Mouse (Mus musculus): ENCODE measurements around the gene Gart. TPM values are rescaled to one million over a fixed set of nuclear protein-coding genes. Genes with fewer than 3 reads are reported as not detected.

The Gart gene
- polyA plus RNA-seq, 1 experiment from 2014 or later = 120 TPM

DNA sequence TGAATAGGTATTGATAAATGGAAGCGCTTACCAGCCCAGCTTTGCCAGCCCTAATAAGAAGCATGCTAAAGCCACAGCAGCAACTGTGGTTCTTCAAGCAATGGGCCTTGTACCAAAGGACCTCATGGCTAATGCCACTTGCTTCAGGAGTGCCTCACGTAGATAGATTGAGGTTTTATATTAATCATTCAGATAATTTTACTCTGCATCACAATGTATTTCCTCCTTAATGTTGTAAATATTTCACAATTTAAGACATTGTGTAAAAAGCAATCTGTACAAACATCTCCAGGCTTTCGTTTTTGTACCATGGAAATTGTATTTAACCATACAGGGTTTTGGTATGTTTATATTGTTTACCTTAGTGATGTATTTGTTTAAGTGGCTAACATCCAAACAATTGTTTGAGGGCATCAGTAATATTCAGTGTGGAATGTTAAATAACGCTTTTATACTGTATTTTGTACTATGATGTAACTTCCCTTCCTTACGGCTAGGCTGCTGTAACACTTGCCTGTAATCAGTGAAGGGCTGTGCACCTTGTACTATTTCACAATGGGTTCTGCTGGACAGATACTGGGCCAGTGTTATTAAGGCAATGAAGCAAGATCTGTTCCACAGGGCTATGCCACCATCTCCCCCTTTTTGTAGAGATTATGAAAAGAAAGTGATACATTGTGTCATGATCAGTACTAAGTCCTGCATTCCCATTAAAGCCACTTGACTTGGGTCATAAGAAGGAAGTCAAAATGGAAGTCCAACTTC is 31.6 kb upstream of the Gart start:
- Histone ChIP-seq H3K4me3 (ENCODE audit: low read length) (no peak overlapping the region), H3K36me3 (ENCODE audit: insufficient read depth, low read length) (peaks cover 58% of the 10 kb centered on the region), H3K27ac (ENCODE audit: low read length) (no peak overlapping the region), H3K27me3 (ENCODE audit: insufficient read depth, low read length) (no peaks in the 10 kb centered on the region), H3K4me2 (replicated peaks; ENCODE audit: low read depth, low read length) (no peak overlapping the region), H3K4me1 (ENCODE audit: insufficient read depth, low read length) (no peaks in the 10 kb centered on the region), H3K9me3 (ENCODE audit: low read length) (no peaks in the 10 kb centered on the region), H3K9ac (replicated peaks; ENCODE audit: low read length) (no peak overlapping the region)
- ATAC-seq (ENCODE audit: low FRiP score, low TSS enrichment) = no peak
- 87% methylated on average over 5 of the region's 5 CpGs for WGBS

DNA sequence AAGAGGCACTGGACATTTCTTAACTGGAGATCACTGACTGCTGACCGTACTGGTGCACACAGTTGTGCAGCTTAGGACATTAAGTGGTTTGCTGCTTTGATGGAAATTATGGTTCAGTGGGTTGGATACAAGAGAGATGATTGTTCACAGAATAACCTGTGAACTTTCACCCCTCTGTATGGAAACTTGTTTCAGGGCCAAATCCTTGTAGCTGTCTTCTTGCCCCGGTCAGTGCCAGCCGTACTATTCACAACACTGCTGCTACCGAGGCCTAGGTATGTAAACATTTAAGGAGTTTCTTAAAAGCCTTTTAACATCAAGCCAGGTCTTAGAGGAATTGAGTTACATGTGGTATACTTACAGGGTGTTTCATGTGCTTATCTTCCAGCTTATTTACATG is 27.7 kb upstream of the Gart start:
- no peak overlapping the region for H3K4me3 ChIP-seq (ENCODE audit: low read length)
- no peak overlapping the region for H3K9ac ChIP-seq (replicated peaks; ENCODE audit: low read length)
- no peaks in the 10 kb centered on the region for H3K9me3 ChIP-seq (ENCODE audit: low read length)
- ATAC-seq (ENCODE audit: low FRiP score, low TSS enrichment) = no peak
- H3K36me3 ChIP-seq (ENCODE audit: insufficient read depth, low read length) = peaks cover 59% of the 10 kb centered on the region
- no peak overlapping the region for H3K4me2 ChIP-seq (replicated peaks; ENCODE audit: low read depth, low read length)
- H3K27ac ChIP-seq (ENCODE audit: low read length) = no peak overlapping the region
- WGBS = 85% methylated on average over 4 of the region's 4 CpGs
- H3K27me3 ChIP-seq (ENCODE audit: insufficient read depth, low read length) = no peaks in the 10 kb centered on the region
- H3K4me1 ChIP-seq (ENCODE audit: insufficient read depth, low read length) = no peaks in the 10 kb centered on the region

DNA sequence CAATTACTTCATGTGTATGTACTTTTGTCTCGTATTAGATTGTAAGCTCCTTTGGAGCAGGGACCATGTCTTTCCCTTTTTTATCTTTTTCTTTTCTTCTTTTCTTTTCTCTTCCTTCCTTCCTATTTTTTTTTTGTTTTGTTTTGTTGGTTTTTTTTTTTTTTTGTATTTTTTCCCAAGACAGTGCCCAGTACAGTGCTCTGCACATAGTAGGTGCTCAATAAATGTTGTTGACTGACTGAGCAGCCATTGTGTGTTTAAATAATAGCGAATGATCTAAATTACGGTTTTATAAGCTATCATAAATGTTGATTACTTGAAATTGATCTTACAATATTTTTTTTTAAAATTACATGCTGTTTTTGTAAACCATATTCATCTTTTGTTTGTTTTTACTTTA is 17.0 kb upstream of the Gart start:
- Histone ChIP-seq H3K9ac (replicated peaks; ENCODE audit: low read length) (no peak overlapping the region), H3K36me3 (ENCODE audit: insufficient read depth, low read length) (peaks cover 66% of the 10 kb centered on the region), H3K4me3 (ENCODE audit: low read length) (no peak overlapping the region), H3K9me3 (ENCODE audit: low read length) (peaks cover 7% of the 10 kb centered on the region), H3K27ac (ENCODE audit: low read length) (no peak overlapping the region), H3K27me3 (ENCODE audit: insufficient read depth, low read length) (no peaks in the 10 kb centered on the region), H3K4me2 (replicated peaks; ENCODE audit: low read depth, low read length) (no peak overlapping the region), H3K4me1 (ENCODE audit: insufficient read depth, low read length) (no peaks in the 10 kb centered on the region)
- 92% methylated on average over 3 of the region's 3 CpGs for WGBS
- ATAC-seq (ENCODE audit: low FRiP score, low TSS enrichment) = no peak

DNA sequence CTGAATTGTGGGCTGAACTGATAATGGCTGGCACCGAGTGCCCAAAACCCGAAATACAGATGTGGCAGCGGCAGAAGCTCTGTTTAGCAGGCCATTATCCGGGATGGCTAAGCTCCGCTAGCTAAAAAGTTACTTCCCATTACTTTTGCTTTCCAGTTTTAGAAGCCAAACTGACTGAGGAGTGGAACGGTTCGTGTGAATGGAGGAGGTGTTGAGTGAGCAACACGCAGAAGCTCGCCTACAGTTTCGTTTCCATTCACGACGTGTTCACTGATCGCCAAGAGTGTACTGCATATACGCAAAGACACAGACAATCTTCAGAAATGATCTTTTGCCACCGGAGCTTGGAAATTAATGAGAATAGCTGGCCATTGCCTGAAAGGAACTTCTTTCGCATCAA is 15.6 kb upstream of the Gart start:
- Histone ChIP-seq H3K9ac (replicated peaks; ENCODE audit: low read length) (no peak overlapping the region), H3K4me3 (ENCODE audit: low read length) (no peak overlapping the region), H3K36me3 (ENCODE audit: insufficient read depth, low read length) (peaks cover 76% of the 10 kb centered on the region), H3K9me3 (ENCODE audit: low read length) (peaks cover 7% of the 10 kb centered on the region), H3K27me3 (ENCODE audit: insufficient read depth, low read length) (no peaks in the 10 kb centered on the region), H3K4me1 (ENCODE audit: insufficient read depth, low read length) (no peaks in the 10 kb centered on the region), H3K4me2 (replicated peaks; ENCODE audit: low read depth, low read length) (no peak overlapping the region), H3K27ac (ENCODE audit: low read length) (no peak overlapping the region)
- ATAC-seq (ENCODE audit: low FRiP score, low TSS enrichment) = no peak
- WGBS = 95% methylated on average over 16 of the region's 16 CpGs

DNA sequence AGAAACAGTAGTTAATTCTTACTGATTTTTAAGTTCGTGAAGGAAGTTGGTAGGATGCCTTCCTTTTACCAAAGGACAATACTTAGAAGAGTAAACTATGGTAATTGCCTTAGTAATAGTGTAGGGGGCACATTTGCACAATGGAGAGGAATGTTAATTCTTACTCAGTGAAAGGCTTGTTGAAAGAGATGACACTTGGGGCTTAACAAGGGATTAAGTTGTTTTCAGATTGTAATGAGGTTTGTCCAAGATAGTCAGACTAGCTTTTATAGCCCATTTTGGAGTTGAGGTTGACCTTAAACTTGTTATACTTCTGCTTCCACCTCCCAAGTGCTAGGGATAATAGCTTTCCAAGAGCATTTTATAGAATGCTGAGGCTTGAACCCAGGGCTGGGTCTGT is 14.6 kb upstream of the Gart start:
- Histone ChIP-seq H3K36me3 (ENCODE audit: insufficient read depth, low read length) (peaks cover 76% of the 10 kb centered on the region), H3K4me2 (replicated peaks; ENCODE audit: low read depth, low read length) (no peak overlapping the region), H3K9me3 (ENCODE audit: low read length) (peaks cover 7% of the 10 kb centered on the region), H3K27me3 (ENCODE audit: insufficient read depth, low read length) (no peaks in the 10 kb centered on the region), H3K4me3 (ENCODE audit: low read length) (no peak overlapping the region), H3K9ac (replicated peaks; ENCODE audit: low read length) (no peak overlapping the region), H3K27ac (ENCODE audit: low read length) (no peak overlapping the region), H3K4me1 (ENCODE audit: insufficient read depth, low read length) (no peaks in the 10 kb centered on the region)
- ATAC-seq (ENCODE audit: low FRiP score, low TSS enrichment) = no peak
- WGBS = 75% methylated on average over 1 of the region's 1 CpGs

DNA sequence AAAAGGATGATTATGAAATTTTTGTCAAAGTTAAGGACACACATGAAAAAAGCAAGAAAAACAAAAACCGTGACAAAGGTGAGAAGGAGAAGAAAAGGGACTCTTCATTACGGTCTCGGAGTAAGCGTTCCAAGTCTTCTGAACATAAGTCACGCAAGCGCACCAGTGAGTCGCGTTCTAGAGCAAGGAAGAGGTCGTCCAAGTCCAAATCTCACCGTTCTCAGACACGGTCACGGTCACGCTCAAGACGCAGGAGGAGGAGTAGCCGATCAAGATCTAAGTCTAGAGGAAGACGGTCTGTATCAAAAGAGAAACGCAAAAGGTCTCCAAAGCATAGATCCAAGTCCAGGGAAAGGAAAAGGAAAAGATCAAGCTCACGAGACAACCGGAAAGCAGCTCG is 13.0 kb upstream of the Gart start:
- ATAC-seq (ENCODE audit: low FRiP score, low TSS enrichment) = no peak
- no peaks in the 10 kb centered on the region for H3K27me3 ChIP-seq (ENCODE audit: insufficient read depth, low read length)
- H3K9ac ChIP-seq (replicated peaks; ENCODE audit: low read length) = no peak overlapping the region
- peaks cover 7% of the 10 kb centered on the region for H3K9me3 ChIP-seq (ENCODE audit: low read length)
- no peak overlapping the region for H3K4me3 ChIP-seq (ENCODE audit: low read length)
- H3K4me2 ChIP-seq (replicated peaks; ENCODE audit: low read depth, low read length) = no peak overlapping the region
- H3K4me1 ChIP-seq (ENCODE audit: insufficient read depth, low read length) = no peaks in the 10 kb centered on the region
- WGBS = 95% methylated on average over 20 of the region's 20 CpGs
- no peak overlapping the region for H3K27ac ChIP-seq (ENCODE audit: low read length)
- peaks cover 76% of the 10 kb centered on the region for H3K36me3 ChIP-seq (ENCODE audit: insufficient read depth, low read length)

DNA sequence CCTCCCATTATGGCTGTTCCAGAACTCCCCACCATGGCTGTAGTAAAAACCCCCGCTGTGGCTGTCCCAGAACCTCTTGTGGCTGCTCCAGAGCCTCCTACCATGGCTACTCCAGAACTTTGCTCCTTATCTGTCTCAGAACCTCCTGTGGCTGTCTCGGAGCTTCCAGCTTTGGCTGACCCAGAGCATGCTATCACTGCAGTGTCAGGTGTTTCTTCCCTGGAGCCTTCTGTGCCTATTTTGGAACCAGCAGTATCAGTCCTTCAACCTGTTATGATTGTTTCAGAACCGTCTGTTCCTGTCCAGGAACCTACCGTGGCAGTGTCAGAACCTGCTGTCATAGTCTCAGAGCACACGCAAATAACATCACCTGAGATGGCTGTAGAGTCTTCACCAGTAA is 11.7 kb upstream of the Gart start:
- H3K4me1 ChIP-seq (ENCODE audit: insufficient read depth, low read length) = no peaks in the 10 kb centered on the region
- H3K27ac ChIP-seq (ENCODE audit: low read length) = no peak overlapping the region
- no peak overlapping the region for H3K9ac ChIP-seq (replicated peaks; ENCODE audit: low read length)
- peaks cover 73% of the 10 kb centered on the region for H3K36me3 ChIP-seq (ENCODE audit: insufficient read depth, low read length)
- WGBS = 93% methylated on average over 5 of the region's 5 CpGs
- peaks cover 7% of the 10 kb centered on the region for H3K9me3 ChIP-seq (ENCODE audit: low read length)
- no peak for ATAC-seq (ENCODE audit: low FRiP score, low TSS enrichment)
- no peak overlapping the region for H3K4me2 ChIP-seq (replicated peaks; ENCODE audit: low read depth, low read length)
- H3K27me3 ChIP-seq (ENCODE audit: insufficient read depth, low read length) = no peaks in the 10 kb centered on the region
- H3K4me3 ChIP-seq (ENCODE audit: low read length) = no peak overlapping the region

DNA sequence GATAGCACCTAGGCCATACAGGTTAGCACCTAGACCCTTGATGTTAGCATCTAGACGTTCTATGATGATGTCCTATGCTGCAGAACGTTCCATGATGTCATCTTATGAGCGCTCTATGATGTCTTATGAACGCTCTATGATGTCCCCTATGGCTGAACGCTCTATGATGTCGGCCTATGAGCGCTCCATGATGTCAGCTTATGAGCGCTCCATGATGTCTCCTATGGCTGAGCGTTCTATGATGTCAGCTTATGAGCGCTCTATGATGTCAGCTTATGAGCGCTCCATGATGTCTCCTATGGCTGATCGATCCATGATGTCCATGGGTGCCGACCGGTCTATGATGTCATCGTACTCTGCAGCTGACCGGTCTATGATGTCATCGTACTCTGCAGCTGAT is 10.5 kb upstream of the Gart start:
- H3K36me3 ChIP-seq (ENCODE audit: insufficient read depth, low read length) = peaks cover 71% of the 10 kb centered on the region
- no peak overlapping the region for H3K4me2 ChIP-seq (replicated peaks; ENCODE audit: low read depth, low read length)
- no peaks in the 10 kb centered on the region for H3K4me1 ChIP-seq (ENCODE audit: insufficient read depth, low read length)
- H3K9ac ChIP-seq (replicated peaks; ENCODE audit: low read length) = no peak overlapping the region
- 98% methylated on average over 17 of the region's 17 CpGs for WGBS
- 0 out of 2 replicates have a peak, but pooled peaks have one; percentile 31 for ATAC-seq (ENCODE audit: low FRiP score, low TSS enrichment)
- no peaks in the 10 kb centered on the region for H3K27me3 ChIP-seq (ENCODE audit: insufficient read depth, low read length)
- H3K4me3 ChIP-seq (ENCODE audit: low read length) = no peak overlapping the region
- H3K27ac ChIP-seq (ENCODE audit: low read length) = no peak overlapping the region
- H3K9me3 ChIP-seq (ENCODE audit: low read length) = peaks cover 7% of the 10 kb centered on the region

DNA sequence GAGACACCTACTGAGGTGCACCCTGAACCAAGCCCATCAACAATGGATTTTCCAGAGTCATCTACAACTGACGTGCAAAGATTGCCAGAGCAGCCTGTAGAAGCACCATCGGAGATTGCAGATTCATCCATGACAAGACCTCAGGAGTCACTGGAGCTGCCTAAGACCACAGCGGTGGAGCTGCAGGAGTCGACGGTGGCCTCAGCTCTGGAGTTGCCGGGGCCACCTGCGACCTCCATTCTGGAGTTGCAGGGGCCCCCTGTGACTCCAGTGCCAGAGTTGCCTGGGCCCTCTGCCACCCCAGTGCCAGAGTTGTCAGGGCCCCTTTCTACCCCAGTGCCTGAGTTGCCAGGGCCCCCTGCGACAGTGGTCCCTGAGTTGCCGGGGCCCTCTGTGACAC is 8.5 kb upstream of the Gart start:
- peaks cover 70% of the 10 kb centered on the region for H3K36me3 ChIP-seq (ENCODE audit: insufficient read depth, low read length)
- H3K27ac ChIP-seq (ENCODE audit: low read length) = no peak overlapping the region
- H3K9me3 ChIP-seq (ENCODE audit: low read length) = peaks cover 6% of the 10 kb centered on the region
- 0 out of 2 replicates have a peak, but pooled peaks cover under 1% of the 10 kb centered on the region for H3K4me1 ChIP-seq (ENCODE audit: insufficient read depth, low read length)
- WGBS = 92% methylated on average over 9 of the region's 9 CpGs
- no peak for ATAC-seq (ENCODE audit: low FRiP score, low TSS enrichment)
- H3K9ac ChIP-seq (replicated peaks; ENCODE audit: low read length) = no peak overlapping the region
- no peak overlapping the region for H3K4me2 ChIP-seq (replicated peaks; ENCODE audit: low read depth, low read length)
- H3K27me3 ChIP-seq (ENCODE audit: insufficient read depth, low read length) = no peaks in the 10 kb centered on the region
- H3K4me3 ChIP-seq (ENCODE audit: low read length) = no peak overlapping the region

DNA sequence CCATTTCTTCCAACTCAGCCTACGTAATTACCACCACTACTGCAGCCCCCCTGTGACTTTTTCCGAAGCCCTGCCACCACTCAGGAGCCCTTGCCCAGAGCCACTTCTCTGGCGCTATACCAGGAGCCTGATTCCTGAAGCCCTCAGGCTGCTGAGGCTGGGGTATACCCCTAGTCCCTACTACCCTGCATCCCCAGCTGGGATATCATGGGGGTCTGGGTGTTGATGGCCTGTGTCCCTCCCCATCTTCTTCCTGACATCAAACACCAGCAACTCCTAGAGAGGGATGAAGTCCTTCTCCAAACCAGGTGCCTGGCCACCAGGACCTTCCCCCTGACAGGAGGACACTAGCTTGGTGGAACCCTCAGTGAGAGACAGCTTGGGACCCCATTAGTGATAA is 5.4 kb upstream of the Gart start:
- ATAC-seq (ENCODE audit: low FRiP score, low TSS enrichment) = no peak
- no peak overlapping the region for H3K4me2 ChIP-seq (replicated peaks; ENCODE audit: low read depth, low read length)
- no peaks in the 10 kb centered on the region for H3K9me3 ChIP-seq (ENCODE audit: low read length)
- H3K27ac ChIP-seq (ENCODE audit: low read length) = no peak overlapping the region
- no peak overlapping the region for H3K9ac ChIP-seq (replicated peaks; ENCODE audit: low read length)
- peaks cover 39% of the 10 kb centered on the region for H3K36me3 ChIP-seq (ENCODE audit: insufficient read depth, low read length)
- 95% methylated on average over 3 of the region's 3 CpGs for WGBS
- peaks cover 9% of the 10 kb centered on the region for H3K4me1 ChIP-seq (ENCODE audit: insufficient read depth, low read length)
- no peaks in the 10 kb centered on the region for H3K27me3 ChIP-seq (ENCODE audit: insufficient read depth, low read length)
- no peak overlapping the region for H3K4me3 ChIP-seq (ENCODE audit: low read length)
